ENCODE assay signal across 29 mouse cellular contexts in the genomic region with DNA sequence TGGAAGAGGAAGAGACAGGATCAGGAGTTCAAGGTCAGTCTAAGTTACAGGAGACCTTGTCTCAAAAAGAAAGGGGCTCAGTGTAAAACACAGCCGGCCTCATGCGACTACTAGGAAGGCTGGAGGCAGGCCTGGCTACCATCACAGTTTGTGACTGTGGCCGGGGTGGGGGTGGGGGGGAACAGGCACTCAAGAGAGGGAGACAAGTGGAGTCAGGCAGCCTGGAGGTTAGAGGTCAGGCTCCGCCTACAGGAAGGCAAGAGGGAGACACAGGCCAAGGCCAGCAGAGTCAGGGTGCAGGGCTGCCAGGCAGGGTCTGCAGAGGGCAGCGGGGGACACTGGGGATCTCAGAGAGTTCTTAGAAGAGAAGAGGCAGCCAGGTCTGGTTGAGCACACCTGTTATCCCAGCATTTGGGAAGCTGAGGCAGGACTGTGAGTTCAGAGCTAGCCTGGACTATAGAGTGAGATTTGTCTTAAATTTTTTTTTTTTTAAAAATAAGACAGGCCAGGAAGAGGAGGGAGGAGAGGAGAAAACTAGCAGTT. TPM values are rescaled to one million over a fixed set of nuclear protein-coding genes. Genes with fewer than 3 reads are reported as not detected.
DNase-seq lines count a peak whose midpoint lies in the region; ATAC-seq and TF ChIP-seq lines count a peak whose summit lies in the region.
"Had no signal": no experiment of that assay in that cellular context is flagged by ENCODE, and none has a peak within 500 bp of the region (broad histone marks: within the 10 kb centered on the region; RNA-seq: fewer than 3 reads in every experiment).

No protein-coding gene starts in this region.

- peak overlapping the region; percentile 68 for H3K27ac ChIP-seq in layer of hippocampus, adult 2 months
- H3K27ac ChIP-seq: heart, embryonic 13.5 days; hindbrain, embryonic 14.5 days; kidney, embryonic 15.5 days; liver, embryonic 13.5 days; stomach, embryonic 15.5 days had no signal

- H3K4me3 ChIP-seq in layer of hippocampus, adult 2 months, result 0 out of 2 replicates have a peak overlapping the region, but pooled peaks have one; percentile 9
- H3K4me3 ChIP-seq: erythroblast, embryonic 14.5 days; heart, embryonic 13.5 days; kidney, embryonic 15.5 days; liver, embryonic 13.5 days; megakaryocyte, embryonic 14.5 days; stomach, embryonic 15.5 days had no signal

- ATAC-seq in cerebellum, adult (ENCODE audit: insufficient number of reproducible peaks, low FRiP score, low TSS enrichment), result no peak
- ATAC-seq: forebrain, embryonic 16.5 days; lung, postnatal 0 days; Patski had no signal

- TF ChIP-seq CTCF in layer of hippocampus, adult 2 months (conservative IDR thresholded peaks at IDR 0.05), result no peak

- peak; percentile 60 for DNase-seq in cerebellum, adult 11-12 months
- no peak for DNase-seq in layer of hippocampus, adult 2 months (ENCODE audit: low spot score in 2 of 2)
- no peak for DNase-seq in layer of hippocampus, adult 8-10 months (ENCODE audit: low spot score in 2 of 2)
- DNase-seq in R1 (ENCODE audit: low read depth, low spot score), result peak; percentile 57
- DNase-seq in cerebellum, postnatal 36 days, result peak; percentile 8 to 26
- no peak for DNase-seq in kidney, adult 11 months
- DNase-seq: adrenal gland, postnatal 25 days; heart, postnatal 10 days; kidney, adult 18-20 months; kidney, postnatal 25 days; liver, embryonic 13.5 days; lung, adult 18-20 months; lung, postnatal 4 days had no signal

RNA-seq across cellular contexts. Expression of gene Kcnc3, which starts 6.6 kb away (rescaled TPM):
- 100 to 1,000 TPM; 184 to 186 TPM for total RNA-seq in layer of hippocampus, adult 2 months (2021)
- 100 to 1,000 TPM; 133 to 157 (median 145) TPM for total RNA-seq in layer of hippocampus, adult 8-10 months (2022)
- total RNA-seq: hematopoietic stem cell, adult 5-6 weeks; MEL had no signal

RNA-seq across cellular contexts. Expression of gene Napsa, which starts 24.9 kb away (rescaled TPM):
- not detected for total RNA-seq in layer of hippocampus, adult 2 months (2021)
- total RNA-seq in layer of hippocampus, adult 8-10 months (2022), result under 1 TPM in 1 of 4 experiments, not detected in 3; 0.65 TPM
- total RNA-seq: layer of hippocampus, adult 18-20 months; layer of hippocampus, postnatal 25 days; left cerebral cortex, adult 8-10 months; left cerebral cortex, postnatal 36 days; MEL had no signal

RNA-seq across cellular contexts. Expression of gene Nr1h2, which starts 43.3 kb away (rescaled TPM):
- total RNA-seq in layer of hippocampus, adult 2 months (2021), result 10 to 100 TPM; 58.2 to 66.7 TPM
- 10 to 100 TPM; 57.2 to 67.9 (median 61.1) TPM for total RNA-seq in layer of hippocampus, adult 8-10 months (2022)

RNA-seq across cellular contexts. Expression of gene Pold1, which starts 48.4 kb away (rescaled TPM):
- 10 to 100 TPM in 1 of 2 experiments, 1 to 10 TPM in 1; 9.0 to 10.5 TPM for total RNA-seq in layer of hippocampus, adult 2 months (2021)
- 10 to 100 TPM in 2 of 4 experiments, 1 to 10 TPM in 2; 8.2 to 11.5 (median 10.2) TPM for total RNA-seq in layer of hippocampus, adult 8-10 months (2022)

Comparison
In these comparisons a context has a peak if more than half of its experiments do, and no peak if none do; other contexts are left out.
1. DNase-seq: peak in cerebellum, adult 11-12 months (single experiment), R1 (single experiment) and cerebellum, postnatal 36 days (2 of 2); none in layer of hippocampus, adult 2 months (0 of 2), layer of hippocampus, adult 8-10 months (0 of 2) and kidney, adult 11 months (single experiment).